Mouse (Mus musculus): Measurements from ENCODE around the gene Txn1. TPM values are rescaled to one million over a fixed set of nuclear protein-coding genes. Genes with fewer than 3 reads are reported as not detected.

The Txn1 gene
- polyA plus RNA-seq, 1 experiment: 157 TPM

GRCm38 (mm10) chr4:57957200-57958085, 1.2 kb upstream of the Txn1 start:
- TF ChIP-seq POLR2A (IDR thresholded peaks at IDR 0.05; ENCODE audit: borderline replicate concordance, extremely low read depth, insufficient read depth, insufficient read length, poor library complexity, severe bottlenecking): no peak
- TF ChIP-seq CTCF (IDR thresholded peaks at IDR 0.05; ENCODE audit: borderline replicate concordance, extremely low read depth, insufficient read depth, insufficient read length): no peak
- DNase-seq (ENCODE audit: low read depth): no peak

GRCm38 (mm10) chr4:57955544-57955958, 660 bp downstream of the Txn1 start:
- TF ChIP-seq CTCF (IDR thresholded peaks at IDR 0.05; ENCODE audit: borderline replicate concordance, extremely low read depth, insufficient read depth, insufficient read length): no peak
- no peak for TF ChIP-seq POLR2A (IDR thresholded peaks at IDR 0.05; ENCODE audit: borderline replicate concordance, extremely low read depth, insufficient read depth, insufficient read length, poor library complexity, severe bottlenecking)

GRCm38 (mm10) chr4:57954991-57955390, 1.2 kb downstream of the Txn1 start:
- no peak for DNase-seq (ENCODE audit: low read depth)
- TF ChIP-seq POLR2A (IDR thresholded peaks at IDR 0.05; ENCODE audit: borderline replicate concordance, extremely low read depth, insufficient read depth, insufficient read length, poor library complexity, severe bottlenecking) (no peak), CTCF (IDR thresholded peaks at IDR 0.05; ENCODE audit: borderline replicate concordance, extremely low read depth, insufficient read depth, insufficient read length) (no peak)

More at GRCm38 (mm10) chr4:57955544-57955958, 660 bp downstream of the Txn1 start:
- DNase-seq (ENCODE audit: low read depth): peak; percentile 68

GRCm38 (mm10) chr4:57954580-57954979, 1.6 kb downstream of the Txn1 start:
- TF ChIP-seq POLR2A (IDR thresholded peaks at IDR 0.05; ENCODE audit: borderline replicate concordance, extremely low read depth, insufficient read depth, insufficient read length, poor library complexity, severe bottlenecking) (no peak), CTCF (IDR thresholded peaks at IDR 0.05; ENCODE audit: borderline replicate concordance, extremely low read depth, insufficient read depth, insufficient read length) (no peak)
- DNase-seq (ENCODE audit: low read depth): no peak

GRCm38 (mm10) chr4:57953796-57954195, 2.4 kb downstream of the Txn1 start:
- DNase-seq (ENCODE audit: low read depth): no peak

GRCm38 (mm10) chr4:57952891-57953290, 3.3 kb downstream of the Txn1 start:
- TF ChIP-seq POLR2A (IDR thresholded peaks at IDR 0.05; ENCODE audit: borderline replicate concordance, extremely low read depth, insufficient read depth, insufficient read length, poor library complexity, severe bottlenecking) (no peak), CTCF (IDR thresholded peaks at IDR 0.05; ENCODE audit: borderline replicate concordance, extremely low read depth, insufficient read depth, insufficient read length) (no peak)
- no peak for DNase-seq (ENCODE audit: low read depth)

More at GRCm38 (mm10) chr4:57953796-57954195, 2.4 kb downstream of the Txn1 start:
- TF ChIP-seq CTCF (IDR thresholded peaks at IDR 0.05; ENCODE audit: borderline replicate concordance, extremely low read depth, insufficient read depth, insufficient read length) (no peak), POLR2A (IDR thresholded peaks at IDR 0.05; ENCODE audit: borderline replicate concordance, extremely low read depth, insufficient read depth, insufficient read length, poor library complexity, severe bottlenecking) (no peak)

GRCm38 (mm10) chr4:57952416-57952815, 3.8 kb downstream of the Txn1 start:
- no peak for TF ChIP-seq POLR2A (IDR thresholded peaks at IDR 0.05; ENCODE audit: borderline replicate concordance, extremely low read depth, insufficient read depth, insufficient read length, poor library complexity, severe bottlenecking)
- no peak for TF ChIP-seq CTCF (IDR thresholded peaks at IDR 0.05; ENCODE audit: borderline replicate concordance, extremely low read depth, insufficient read depth, insufficient read length)
- no peak for DNase-seq (ENCODE audit: low read depth)

- TF ChIP-seq CTCF (IDR thresholded peaks at IDR 0.05; ENCODE audit: borderline replicate concordance, extremely low read depth, insufficient read depth, insufficient read length): no peak
- no peak for TF ChIP-seq POLR2A (IDR thresholded peaks at IDR 0.05; ENCODE audit: borderline replicate concordance, extremely low read depth, insufficient read depth, insufficient read length, poor library complexity, severe bottlenecking)
- no peak for DNase-seq (ENCODE audit: low read depth)
These were observed 6.3 kb downstream of the Txn1 start for GRCm38 (mm10) chr4:57949866-57950265.

GRCm38 (mm10) chr4:57947476-57947875, 8.7 kb downstream of the Txn1 start:
- DNase-seq (ENCODE audit: low read depth): no peak
- TF ChIP-seq POLR2A (IDR thresholded peaks at IDR 0.05; ENCODE audit: borderline replicate concordance, extremely low read depth, insufficient read depth, insufficient read length, poor library complexity, severe bottlenecking) (no peak), CTCF (IDR thresholded peaks at IDR 0.05; ENCODE audit: borderline replicate concordance, extremely low read depth, insufficient read depth, insufficient read length) (no peak)

- TF ChIP-seq POLR2A (IDR thresholded peaks at IDR 0.05; ENCODE audit: borderline replicate concordance, extremely low read depth, insufficient read depth, insufficient read length, poor library complexity, severe bottlenecking): no peak
- TF ChIP-seq CTCF (IDR thresholded peaks at IDR 0.05; ENCODE audit: borderline replicate concordance, extremely low read depth, insufficient read depth, insufficient read length): no peak
- DNase-seq (ENCODE audit: low read depth): no peak
These were observed 9.2 kb downstream of the Txn1 start for GRCm38 (mm10) chr4:57947036-57947435.

GRCm38 (mm10) chr4:57942892-57943291, 13.3 kb downstream of the Txn1 start:
- no peak for TF ChIP-seq CTCF (IDR thresholded peaks at IDR 0.05; ENCODE audit: borderline replicate concordance, extremely low read depth, insufficient read depth, insufficient read length)
- TF ChIP-seq POLR2A (IDR thresholded peaks at IDR 0.05; ENCODE audit: borderline replicate concordance, extremely low read depth, insufficient read depth, insufficient read length, poor library complexity, severe bottlenecking): no peak
- DNase-seq (ENCODE audit: low read depth): no peak

- DNase-seq (ENCODE audit: low read depth): no peak
- no peak for TF ChIP-seq POLR2A (IDR thresholded peaks at IDR 0.05; ENCODE audit: borderline replicate concordance, extremely low read depth, insufficient read depth, insufficient read length, poor library complexity, severe bottlenecking)
- TF ChIP-seq CTCF (IDR thresholded peaks at IDR 0.05; ENCODE audit: borderline replicate concordance, extremely low read depth, insufficient read depth, insufficient read length): no peak
These were observed 15.6 kb downstream of the Txn1 start for GRCm38 (mm10) chr4:57940631-57941030.
